Mouse (Mus musculus) stomach, embryonic 14.5 days (tissue): ENCODE measurements around the gene Gm17455. TPM values are rescaled to one million over a fixed set of nuclear protein-coding genes. Genes with fewer than 3 reads are reported as not detected.

Experiments
- ATAC-seq: fragments of 200-750 bp; cut with Nextera tagmentation; 2 replicates; pipeline ENCODE4 v1.8.0; 2017; ENCODE audit warnings: low read depth, moderate TSS enrichment; ENCODE audit not compliant: insufficient number of reproducible peaks, insufficient read depth, low FRiP score
- H3K27ac ChIP-seq: fragments of 300-500 bp; sonication (generic); 2 replicates; pipeline ENCODE4 v1.5.1; 2014; ENCODE audit warnings: mild to moderate bottlenecking, low read length, moderate library complexity, mixed read lengths
- H3K27me3 ChIP-seq: fragments of 300-500 bp; sonication (generic); 2 replicates; pipeline ENCODE4 v1.6.1; 2014; ENCODE audit warnings: low read length, control low read depth, mixed read lengths; ENCODE audit not compliant: control insufficient read depth, insufficient read depth
- H3K36me3 ChIP-seq: fragments of 300-500 bp; sonication (generic); 2 replicates; pipeline ENCODE4 v1.6.1; 2014; ENCODE audit warnings: mild to moderate bottlenecking, control low read depth, low read length, moderate library complexity, mixed read lengths; ENCODE audit not compliant: control insufficient read depth, insufficient read depth
- H3K4me1 ChIP-seq: fragments of 300-500 bp; sonication (generic); 2 replicates; pipeline ENCODE4 v1.6.1; 2014; ENCODE audit warnings: low read length, control low read depth, mixed read lengths; ENCODE audit not compliant: control insufficient read depth, insufficient read depth
- H3K4me2 ChIP-seq: fragments of 300-500 bp; sonication (generic); replicated peaks from 2 replicates; pipeline ENCODE4 v1.6.1; 2014; ENCODE audit warnings: low read depth, low read length, control low read depth
- H3K4me3 ChIP-seq: fragments of 300-500 bp; sonication (generic); 2 replicates; pipeline ENCODE4 v1.5.1; 2014; ENCODE audit warnings: low read depth, low read length, control low read depth
- H3K9ac ChIP-seq: fragments of 300-500 bp; sonication (generic); replicated peaks from 2 replicates; pipeline ENCODE4 v1.6.1; 2014; ENCODE audit warnings: low read depth, mild to moderate bottlenecking, control low read depth, low read length, moderate library complexity, mixed read lengths
- H3K9me3 ChIP-seq: fragments of 300-500 bp; sonication (generic); 2 replicates; pipeline ENCODE4 v1.6.1; 2016; ENCODE audit warnings: low read depth, low read length, control low read depth; ENCODE audit not compliant: control insufficient read depth
- WGBS: fragments of 180-500 bp; shearing (Covaris S2); extraction: QIAGEN DNeasy Blood & Tissue Kit; methylation state at CpG from one replicate; pipeline ENCODE4 v1.1.7; 2014; 5-methylcytosine and 5-hydroxymethylcytosine counted together
- polyA plus RNA-seq: library from polyadenylated mRNA; unstranded; fragments of >200 nt; fragmentation: Nextera tagmentation; extraction: Ambion mirVana; gene quantifications from 2 replicates; pipeline ENCODE4 v1.2.1, GENCODE M21; 2014

The Gm17455 gene
- polyA plus RNA-seq, 1 experiment from 2014 or later, result 1.4 TPM

- H3K9ac ChIP-seq, result no peak overlapping the region
- H3K4me2 ChIP-seq, result no peak overlapping the region
- no peak overlapping the region for H3K27ac ChIP-seq
- no peaks in the 10 kb centered on the region for H3K36me3 ChIP-seq
- no peaks in the 10 kb centered on the region for H3K9me3 ChIP-seq
- no peak overlapping the region for H3K4me3 ChIP-seq
- WGBS, result 87% methylated on average over 10 of the region's 10 CpGs
- no peaks in the 10 kb centered on the region for H3K27me3 ChIP-seq
- H3K4me1 ChIP-seq, result no peaks in the 10 kb centered on the region
- no peak for ATAC-seq
Observed at GRCm38 (mm10) chr10:60398051-60398814, 1.3 kb upstream of the Gm17455 start.

GRCm38 (mm10) chr10:60400507-60401295 is 1.2 kb downstream of the Gm17455 start:
- WGBS, result 73% methylated on average over 11 of the region's 11 CpGs
- no peaks in the 10 kb centered on the region for H3K36me3 ChIP-seq
- no peak overlapping the region for H3K4me3 ChIP-seq
- ATAC-seq, result no peak
- no peak overlapping the region for H3K27ac ChIP-seq
- H3K4me2 ChIP-seq, result no peak overlapping the region
- no peak overlapping the region for H3K9ac ChIP-seq
- no peaks in the 10 kb centered on the region for H3K27me3 ChIP-seq
- H3K9me3 ChIP-seq, result no peaks in the 10 kb centered on the region
- H3K4me1 ChIP-seq, result no peaks in the 10 kb centered on the region

GRCm38 (mm10) chr10:60405460-60406177 is 6.1 kb downstream of the Gm17455 start:
- Histone ChIP-seq H3K4me2 (no peak overlapping the region), H3K9me3 (no peaks in the 10 kb centered on the region), H3K36me3 (no peaks in the 10 kb centered on the region), H3K27ac (no peak overlapping the region; the same call in 1 of the 2 replicates), H3K4me3 (no peak overlapping the region), H3K4me1 (no peaks in the 10 kb centered on the region), H3K27me3 (no peaks in the 10 kb centered on the region), H3K9ac (no peak overlapping the region)
- WGBS, result 43% methylated on average over 7 of the region's 7 CpGs
- no peak for ATAC-seq

GRCm38 (mm10) chr10:60407831-60408230 is 8.3 kb downstream of the Gm17455 start:
- no peak overlapping the region for H3K4me2 ChIP-seq
- no peaks in the 10 kb centered on the region for H3K36me3 ChIP-seq
- ATAC-seq, result no peak
- no peaks in the 10 kb centered on the region for H3K4me1 ChIP-seq
- H3K27ac ChIP-seq, result no peak overlapping the region
- H3K27me3 ChIP-seq, result no peaks in the 10 kb centered on the region
- H3K4me3 ChIP-seq, result no peak overlapping the region
- H3K9ac ChIP-seq, result no peak overlapping the region
- H3K9me3 ChIP-seq, result no peaks in the 10 kb centered on the region
- WGBS, result 5% methylated on average over 5 of the region's 5 CpGs

GRCm38 (mm10) chr10:60411794-60412193 is 12.3 kb downstream of the Gm17455 start:
- no peak for ATAC-seq
- WGBS, result 34% methylated on average over 5 of the region's 5 CpGs

GRCm38 (mm10) chr10:60413756-60414155 is 14.2 kb downstream of the Gm17455 start:
- Histone ChIP-seq H3K4me3 (no peak overlapping the region), H3K36me3 (no peaks in the 10 kb centered on the region), H3K9me3 (no peaks in the 10 kb centered on the region), H3K9ac (no peak overlapping the region), H3K4me2 (no peak overlapping the region), H3K27me3 (no peaks in the 10 kb centered on the region), H3K4me1 (no peaks in the 10 kb centered on the region), H3K27ac (no peak overlapping the region)
- 87% methylated on average over 2 of the region's 2 CpGs for WGBS
- ATAC-seq, result no peak

More at GRCm38 (mm10) chr10:60411794-60412193, 12.3 kb downstream of the Gm17455 start:
- Histone ChIP-seq H3K9ac (no peak overlapping the region), H3K4me1 (no peaks in the 10 kb centered on the region), H3K36me3 (no peaks in the 10 kb centered on the region), H3K9me3 (no peaks in the 10 kb centered on the region), H3K4me3 (no peak overlapping the region), H3K27ac (no peak overlapping the region), H3K4me2 (no peak overlapping the region), H3K27me3 (no peaks in the 10 kb centered on the region)

GRCm38 (mm10) chr10:60417041-60417440 is 17.5 kb downstream of the Gm17455 start:
- WGBS, result 87% methylated on average over 2 of the region's 2 CpGs

GRCm38 (mm10) chr10:60418137-60418536 is 18.6 kb downstream of the Gm17455 start:
- Histone ChIP-seq H3K4me3 (no peak overlapping the region), H3K9ac (no peak overlapping the region), H3K36me3 (no peaks in the 10 kb centered on the region), H3K27ac (no peak overlapping the region), H3K4me2 (no peak overlapping the region), H3K9me3 (no peaks in the 10 kb centered on the region), H3K27me3 (no peaks in the 10 kb centered on the region), H3K4me1 (no peaks in the 10 kb centered on the region)
- WGBS, result 16% methylated on average over 3 of the region's 3 CpGs
- ATAC-seq, result no peak

More at GRCm38 (mm10) chr10:60417041-60417440, 17.5 kb downstream of the Gm17455 start:
- no peaks in the 10 kb centered on the region for H3K27me3 ChIP-seq
- no peak overlapping the region for H3K4me2 ChIP-seq
- no peak overlapping the region for H3K27ac ChIP-seq
- H3K36me3 ChIP-seq, result no peaks in the 10 kb centered on the region
- no peak overlapping the region for H3K9ac ChIP-seq
- no peaks in the 10 kb centered on the region for H3K9me3 ChIP-seq
- no peak overlapping the region for H3K4me3 ChIP-seq
- H3K4me1 ChIP-seq, result no peaks in the 10 kb centered on the region
- ATAC-seq, result no peak
